Mouse (Mus musculus) lung, embryonic 14.5 days (tissue): ENCODE measurements around the gene Cyp8b1. TPM values are rescaled to one million over a fixed set of nuclear protein-coding genes. Genes with fewer than 3 reads are reported as not detected.

Source experiments
- ATAC-seq: fragments of 200-750 bp; cut with Nextera tagmentation; 2 replicates; pipeline ENCODE4 v1.8.0; 2017; ENCODE audit warnings: mild to moderate bottlenecking, moderate TSS enrichment, moderate library complexity; ENCODE audit not compliant: insufficient read depth
- DNase-seq: peaks from one replicate; pipeline ENCODE4 v3.0.0-alpha.2; 2015
- H3K27ac ChIP-seq: fragments of 300-500 bp; sonication (generic); 2 replicates; pipeline ENCODE4 v1.5.1; 2014; ENCODE audit warnings: low read depth, mild to moderate bottlenecking, moderate library complexity
- H3K27me3 ChIP-seq: fragments of 300-500 bp; sonication (generic); 2 replicates; pipeline ENCODE4 v1.6.1; 2014; ENCODE audit warnings: low read length, control low read depth; ENCODE audit not compliant: insufficient read depth
- H3K36me3 ChIP-seq: fragments of 300-500 bp; sonication (generic); 2 replicates; pipeline ENCODE4 v1.6.1; 2014; ENCODE audit warnings: control low read depth; ENCODE audit not compliant: insufficient read depth
- H3K4me1 ChIP-seq: fragments of 300-500 bp; sonication (generic); 2 replicates; pipeline ENCODE4 v1.6.1; 2014; ENCODE audit warnings: antibody characterized with exemption, control low read depth; ENCODE audit not compliant: insufficient read depth
- H3K4me2 ChIP-seq: fragments of 300-500 bp; sonication (generic); 2 replicates; pipeline ENCODE4 v1.6.1; 2014; ENCODE audit warnings: mild to moderate bottlenecking
- H3K4me3 ChIP-seq: fragments of 300-500 bp; sonication (generic); 2 replicates; pipeline ENCODE4 v1.5.1; 2014; ENCODE audit warnings: low read depth, low read length
- H3K9ac ChIP-seq: fragments of 300-500 bp; sonication (generic); 2 replicates; pipeline ENCODE4 v1.6.1; 2014
- H3K9me3 ChIP-seq: fragments of 300-500 bp; sonication (generic); 2 replicates; pipeline ENCODE4 v1.6.1; 2016; ENCODE audit warnings: low read depth, low read length, control low read depth
- CTCF ChIP-seq: IDR thresholded peaks from 2 replicates; pipeline ENCODE4 v1.5.1; 2016; ENCODE audit warnings: antibody characterized with exemption, low read depth
- WGBS: fragments of 180-500 bp; shearing (Covaris S2); extraction: QIAGEN DNeasy Blood & Tissue Kit; methylation state at CpG from one replicate; pipeline ENCODE4 v1.1.7; 2014; 5-methylcytosine and 5-hydroxymethylcytosine counted together
- polyA plus RNA-seq: library from polyadenylated mRNA; unstranded; fragments of >200 nt; fragmentation: Nextera tagmentation; extraction: Ambion mirVana; gene quantifications from 2 replicates; pipeline ENCODE4 v1.2.1, GENCODE M21; 2014

The Cyp8b1 gene
- polyA plus RNA-seq, 1 experiment from 2014 or later = not detected

GRCm38 (mm10) chr9:121907356-121908070 lies 8.6 kb downstream of the Cyp8b1 start:
- no peak overlapping the region for H3K27ac ChIP-seq
- no peak overlapping the region for H3K4me2 ChIP-seq
- no peak overlapping the region for H3K9ac ChIP-seq
- no peak overlapping the region for H3K4me3 ChIP-seq
- ATAC-seq = no peak
- no peaks in the 10 kb centered on the region for H3K36me3 ChIP-seq
- WGBS = 74% methylated on average over 10 of the region's 10 CpGs
- TF ChIP-seq CTCF = no peak
- H3K27me3 ChIP-seq = no peaks in the 10 kb centered on the region
- H3K9me3 ChIP-seq = no peaks in the 10 kb centered on the region
- DNase-seq = no peak
- H3K4me1 ChIP-seq = no peaks in the 10 kb centered on the region

DNA sequence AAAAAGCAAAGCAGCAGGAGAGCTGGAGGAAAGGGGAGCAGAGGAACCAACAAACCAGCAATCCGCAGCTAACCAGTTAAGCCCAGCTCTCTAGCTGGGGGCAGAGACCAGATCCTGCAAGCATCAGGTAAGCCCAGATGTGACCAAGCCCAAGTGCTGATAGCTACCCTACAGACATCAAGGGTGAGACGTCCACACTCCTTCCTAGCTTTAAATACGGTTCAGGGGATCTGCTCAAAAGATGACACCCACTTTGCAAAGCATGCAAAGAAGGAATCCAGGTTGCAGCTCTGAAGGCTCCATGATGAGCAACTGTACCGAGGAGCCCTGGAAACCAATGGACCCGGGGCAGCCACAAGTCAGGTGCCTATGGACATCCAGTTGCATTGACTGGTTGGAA lies 9.6 kb downstream of the Cyp8b1 start:
- no peak overlapping the region for H3K4me2 ChIP-seq
- ATAC-seq (no peak), DNase-seq (no peak)
- 78% methylated on average over 5 of the region's 5 CpGs for WGBS
- no peak overlapping the region for H3K9ac ChIP-seq
- no peaks in the 10 kb centered on the region for H3K4me1 ChIP-seq
- TF ChIP-seq CTCF = no peak
- no peaks in the 10 kb centered on the region for H3K9me3 ChIP-seq
- no peak overlapping the region for H3K27ac ChIP-seq
- H3K4me3 ChIP-seq = no peak overlapping the region
- no peaks in the 10 kb centered on the region for H3K27me3 ChIP-seq
- no peaks in the 10 kb centered on the region for H3K36me3 ChIP-seq

GRCm38 (mm10) chr9:121905556-121906185 lies 10.4 kb downstream of the Cyp8b1 start:
- Histone ChIP-seq H3K9ac (no peak overlapping the region), H3K4me1 (no peaks in the 10 kb centered on the region), H3K27ac (no peak overlapping the region), H3K9me3 (no peaks in the 10 kb centered on the region), H3K27me3 (no peaks in the 10 kb centered on the region), H3K4me2 (no peak overlapping the region), H3K4me3 (no peak overlapping the region), H3K36me3 (no peaks in the 10 kb centered on the region)
- WGBS = 67% methylated on average over 4 of the region's 4 CpGs
- no peak for DNase-seq
- TF ChIP-seq CTCF = no peak
- ATAC-seq = no peak

GRCm38 (mm10) chr9:121904946-121905345 lies 11.2 kb downstream of the Cyp8b1 start:
- Histone ChIP-seq H3K36me3 (no peaks in the 10 kb centered on the region), H3K27ac (no peak overlapping the region), H3K9me3 (no peaks in the 10 kb centered on the region), H3K4me3 (no peak overlapping the region), H3K4me2 (no peak overlapping the region), H3K9ac (no peak overlapping the region), H3K27me3 (no peaks in the 10 kb centered on the region), H3K4me1 (no peaks in the 10 kb centered on the region)
- no peak for TF ChIP-seq CTCF
- ATAC-seq = no peak
- 85% methylated on average over 7 of the region's 7 CpGs for WGBS
- no peak for DNase-seq

- no peak for TF ChIP-seq CTCF
- H3K27me3 ChIP-seq = no peaks in the 10 kb centered on the region
- ATAC-seq (no peak), DNase-seq (no peak)
- H3K9me3 ChIP-seq = no peaks in the 10 kb centered on the region
- no peaks in the 10 kb centered on the region for H3K36me3 ChIP-seq
- 74% methylated on average over 4 of the region's 4 CpGs for WGBS
- no peaks in the 10 kb centered on the region for H3K4me1 ChIP-seq
- H3K9ac ChIP-seq = no peak overlapping the region
- no peak overlapping the region for H3K4me2 ChIP-seq
- no peak overlapping the region for H3K27ac ChIP-seq
- no peak overlapping the region for H3K4me3 ChIP-seq
Measured at GRCm38 (mm10) chr9:121904319-121904718, 11.8 kb downstream of the Cyp8b1 start.

GRCm38 (mm10) chr9:121903476-121904305 lies 12.4 kb downstream of the Cyp8b1 start:
- no peak for ATAC-seq
- no peaks in the 10 kb centered on the region for H3K4me1 ChIP-seq

More at GRCm38 (mm10) chr9:121903476-121904305, 12.4 kb downstream of the Cyp8b1 start:
- no peak for TF ChIP-seq CTCF
- Histone ChIP-seq H3K4me3 (no peak overlapping the region), H3K4me2 (no peak overlapping the region), H3K9ac (no peak overlapping the region), H3K9me3 (no peaks in the 10 kb centered on the region), H3K27ac (no peak overlapping the region), H3K36me3 (no peaks in the 10 kb centered on the region), H3K27me3 (no peaks in the 10 kb centered on the region)
- 68% methylated on average over 8 of the region's 8 CpGs for whole genome bisulfite sequencing
- DNase-seq = no peak
